25 mouse cellular contexts compared by ENCODE assay signal in the genomic region with DNA sequence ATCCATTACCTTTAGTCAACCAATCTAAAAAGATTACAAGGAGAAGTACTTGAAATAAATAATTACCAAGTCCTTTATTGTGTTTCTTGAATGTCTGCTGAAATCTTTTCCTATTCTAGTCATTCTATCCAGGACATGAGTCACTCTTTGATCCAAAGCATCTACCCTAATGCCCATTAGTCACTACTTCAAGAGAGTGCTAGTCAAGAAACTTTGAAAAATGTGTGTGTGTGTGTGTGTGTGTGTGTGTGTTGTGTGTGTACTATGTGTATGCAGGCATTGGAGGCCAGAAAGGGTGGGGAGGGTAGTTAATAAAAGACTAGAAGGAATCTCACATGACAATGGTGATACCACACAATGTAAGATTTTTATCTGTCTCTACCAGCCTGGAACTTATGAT.
"Had no signal": no experiment of that assay in that cellular context is flagged by ENCODE, and none has a peak within 500 bp of the region (broad histone marks: within the 10 kb centered on the region; RNA-seq: fewer than 3 reads in every experiment).

No protein-coding gene starts in this region.

- ATAC-seq: hindbrain, postnatal 0 days; intestine, embryonic 16.5 days; liver, embryonic 12.5 days had no signal

- H3K4me1 ChIP-seq: hindbrain, embryonic 13.5 days; kidney, embryonic 15.5 days; limb, embryonic 13.5 days; limb, embryonic 15.5 days; liver, embryonic 12.5 days had no signal

- H3K27me3 ChIP-seq: heart, embryonic 12.5 days; heart, embryonic 15.5 days; hindbrain, embryonic 13.5 days; hindbrain, embryonic 15.5 days; kidney, embryonic 15.5 days; limb, embryonic 13.5 days; limb, embryonic 15.5 days; liver, embryonic 12.5 days had no signal

- H3K9me3 ChIP-seq: heart, embryonic 10.5 days; heart, embryonic 12.5 days; heart, embryonic 15.5 days; hindbrain, embryonic 13.5 days; hindbrain, embryonic 15.5 days; kidney, embryonic 15.5 days; limb, embryonic 13.5 days; limb, embryonic 15.5 days; liver, embryonic 12.5 days had no signal

- H3K36me3 ChIP-seq: heart, embryonic 10.5 days; heart, embryonic 12.5 days; heart, embryonic 15.5 days; hindbrain, embryonic 13.5 days; hindbrain, embryonic 15.5 days; kidney, embryonic 15.5 days; limb, embryonic 13.5 days; limb, embryonic 15.5 days; liver, embryonic 12.5 days had no signal

- H3K27ac ChIP-seq: heart, adult 2 months; heart, embryonic 10.5 days; hindbrain, embryonic 13.5 days; hindbrain, embryonic 15.5 days; hindbrain, postnatal 0 days; kidney, embryonic 15.5 days; kidney, postnatal 0 days; limb, embryonic 13.5 days; limb, embryonic 15.5 days; liver, embryonic 12.5 days; liver, embryonic 14.5 days had no signal

- H3K4me3 ChIP-seq: heart, adult 2 months; heart, embryonic 10.5 days; heart, embryonic 12.5 days; heart, embryonic 15.5 days; hindbrain, embryonic 13.5 days; hindbrain, embryonic 15.5 days; kidney, embryonic 15.5 days; limb, embryonic 13.5 days; limb, embryonic 15.5 days; liver, embryonic 12.5 days had no signal

- DNase-seq: gastrocnemius, postnatal 14 days; gastrocnemius, postnatal 36 days; heart, adult 11 months; heart, adult 2 months; heart, postnatal 14 days; heart, postnatal 36 days; kidney, adult 11 months; kidney, adult 2 months; kidney, adult 9 months; kidney, postnatal 14 days; kidney, postnatal 36 days; left cerebral cortex, postnatal 4 days had no signal

- H3K4me2 ChIP-seq: heart, embryonic 12.5 days; hindbrain, embryonic 13.5 days; hindbrain, embryonic 15.5 days; kidney, embryonic 15.5 days; limb, embryonic 13.5 days; limb, embryonic 15.5 days; liver, embryonic 12.5 days had no signal

- H3K9ac ChIP-seq: heart, embryonic 12.5 days; heart, embryonic 15.5 days; hindbrain, embryonic 13.5 days; hindbrain, embryonic 15.5 days; kidney, embryonic 15.5 days; limb, embryonic 13.5 days; limb, embryonic 15.5 days; liver, embryonic 12.5 days; liver, embryonic 14.5 days had no signal
